Mouse (Mus musculus): ENCODE results near the gene Agap3. TPM values are rescaled to one million over a fixed set of nuclear protein-coding genes. Genes with fewer than 3 reads are reported as not detected.

Gene Agap3
- 10 to 100 TPM; 83.1 to 84.8 TPM for total RNA-seq (2021)

DNA sequence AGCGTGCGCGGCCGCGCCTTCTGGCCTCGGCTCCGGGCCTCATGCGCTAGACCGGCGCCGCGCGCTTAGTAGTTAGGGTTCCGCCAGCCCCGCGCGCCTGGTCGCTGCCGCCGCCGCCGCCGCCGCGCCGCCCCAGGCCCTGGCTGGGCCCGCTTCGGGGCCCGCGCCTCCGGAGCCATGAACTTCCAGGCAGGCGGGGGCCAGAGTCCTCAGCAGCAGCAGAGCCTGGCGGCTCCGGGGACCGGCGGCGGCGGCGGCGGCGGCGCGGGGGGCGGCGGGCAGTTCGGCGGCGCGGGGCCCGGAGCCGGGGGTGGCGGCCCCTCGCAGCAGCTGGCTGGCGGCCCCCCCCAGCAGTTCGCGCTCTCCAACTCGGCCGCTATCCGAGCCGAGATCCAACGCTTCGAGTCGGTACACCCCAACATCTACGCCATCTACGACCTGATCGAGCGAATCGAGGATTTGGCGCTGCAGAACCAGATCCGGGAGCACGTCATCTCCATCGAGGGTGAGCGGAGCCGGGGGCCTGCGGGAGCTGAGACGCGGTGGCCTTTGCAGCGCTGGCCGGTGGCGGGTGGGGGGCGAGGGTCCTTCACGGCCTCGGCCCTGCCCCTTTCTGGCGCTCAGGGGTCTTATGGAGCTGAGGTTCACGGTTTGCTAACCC, at the start of gene Agap3:
Gene Agap3 (plus strand): TSS at position 148 of the 661 bp plus-strand sequence.
- intact Hi-C loops (cut with DNase I), result loop anchor here (2.0 kb wide), 2 partner anchors 19 to 27 kb away; no protein-coding TSS in a partner anchor
- DNase-seq, result peak in 1 of 2 experiments; percentile 52

GRCm38 (mm10) chr5:24404594-24405360, 47.2 kb upstream of the Agap3 start:
- intact Hi-C loops (cut with DNase I), result no loop called here
- no peak for DNase-seq

GRCm38 (mm10) chr5:24405389-24405876, 46.5 kb upstream of the Agap3 start:
- intact Hi-C loops (cut with DNase I), result no loop called here
- DNase-seq, result no peak

DNA sequence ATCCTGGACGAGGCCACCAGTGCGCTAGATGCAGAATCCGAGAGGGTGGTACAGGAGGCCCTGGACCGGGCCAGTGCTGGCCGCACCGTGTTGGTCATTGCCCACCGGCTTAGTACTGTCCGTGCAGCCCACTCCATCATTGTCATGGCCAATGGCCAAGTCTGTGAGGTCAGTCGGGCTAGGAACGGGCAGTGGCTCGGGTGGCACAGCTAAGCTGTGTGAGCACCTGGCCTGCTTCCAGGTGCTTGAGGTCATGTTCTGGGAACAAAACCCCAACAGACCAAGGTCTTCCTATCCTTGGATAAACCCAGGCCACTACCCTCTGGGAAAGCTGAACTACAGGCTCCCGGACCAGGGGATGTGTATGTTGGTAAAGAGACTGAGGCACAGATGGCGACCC, 43.3 kb upstream of the Agap3 start:
- intact Hi-C loops (cut with DNase I), result no loop called here
- peak; percentile 51 to 52 for DNase-seq

DNA sequence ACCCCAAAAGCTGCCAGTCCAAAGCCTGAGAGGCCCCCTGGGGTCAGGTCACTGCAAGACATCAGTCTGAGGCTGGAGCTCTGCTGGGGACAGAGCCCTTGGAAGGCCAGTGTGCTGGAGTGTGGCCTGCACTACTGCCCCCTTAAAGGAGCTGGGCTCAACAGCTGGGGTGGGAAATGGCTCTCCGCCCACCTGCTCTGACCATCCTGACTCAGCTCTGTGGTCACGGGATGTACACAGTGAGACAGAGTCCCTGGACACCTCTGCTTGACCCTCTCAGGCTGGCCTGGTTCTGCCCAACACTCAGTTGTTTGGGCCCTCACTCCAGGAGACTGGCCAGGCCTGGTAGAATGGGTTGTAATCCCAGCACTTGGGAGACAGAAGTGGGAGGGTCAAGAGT, 42.5 kb upstream of the Agap3 start:
- DNase-seq, result no peak
- intact Hi-C loops (cut with DNase I), result no loop called here

- intact Hi-C loops (cut with DNase I), result no loop called here
- DNase-seq, result no peak
Observed at GRCm38 (mm10) chr5:24412063-24412462, 39.9 kb upstream of the Agap3 start.

DNA sequence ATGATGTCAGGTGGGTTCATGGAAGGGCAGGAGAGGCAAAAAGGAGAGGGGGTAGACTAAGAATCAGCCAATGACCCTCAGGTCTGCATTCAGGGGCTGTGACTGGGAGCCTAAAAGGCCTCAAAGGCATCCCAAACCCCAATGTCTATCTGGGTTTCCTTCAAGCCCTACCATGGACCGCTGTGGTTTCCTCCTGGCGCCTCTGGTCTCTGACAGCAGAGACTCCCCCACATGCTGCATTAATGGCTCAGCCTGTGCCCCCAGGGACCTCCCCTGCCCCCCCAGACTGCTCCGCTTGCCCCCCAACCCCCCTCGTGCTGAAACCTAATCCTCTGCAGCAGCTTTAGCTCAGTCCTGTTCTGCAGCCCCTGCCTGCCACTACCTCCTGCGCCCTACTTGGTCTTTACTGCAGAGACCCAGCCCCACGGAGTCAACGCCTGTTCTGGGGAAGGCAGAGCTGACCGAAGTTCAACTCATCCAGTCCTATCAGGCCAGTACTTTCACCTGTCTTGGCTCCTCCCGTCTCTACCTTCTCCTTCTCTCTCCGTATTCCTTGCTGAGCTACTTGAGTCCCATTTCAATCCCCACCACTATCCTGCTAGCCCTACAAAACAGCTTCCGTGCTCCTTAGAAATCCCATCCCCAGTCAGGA, 38.8 kb upstream of the Agap3 start, which contains the start of gene Asic3:
Gene Asic3 (plus strand): TSS at position 351 of the 652 bp plus-strand sequence.
- intact Hi-C loops (cut with DNase I), result no loop called here
- DNase-seq, result no peak

- intact Hi-C loops (cut with DNase I), result no loop called here
- DNase-seq, result no peak
Observed at GRCm38 (mm10) chr5:24413938-24414337, 38.0 kb upstream of the Agap3 start.

DNA sequence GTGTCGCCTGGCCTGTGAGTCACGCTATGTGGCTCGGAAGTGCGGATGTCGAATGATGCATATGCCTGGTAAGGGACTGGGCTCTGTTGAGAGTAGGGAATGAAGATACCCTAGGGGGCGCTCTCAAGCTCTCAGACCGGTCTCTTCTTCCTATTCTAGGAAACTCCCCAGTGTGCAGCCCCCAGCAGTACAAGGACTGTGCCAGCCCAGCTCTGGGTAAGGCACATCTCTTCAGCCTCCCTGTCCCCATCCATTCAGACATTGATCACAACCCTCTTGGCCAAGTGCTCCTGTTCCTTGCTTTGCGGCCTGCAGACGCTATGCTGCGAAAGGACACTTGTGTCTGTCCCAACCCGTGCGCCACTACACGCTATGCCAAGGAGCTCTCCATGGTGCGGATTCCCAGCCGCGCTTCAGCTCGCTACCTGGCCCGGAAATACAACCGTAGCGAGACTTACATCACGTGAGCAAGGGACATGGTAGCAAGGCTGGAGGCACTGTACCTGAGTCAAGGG, 35.7 kb upstream of the Agap3 start:
- intact Hi-C loops (cut with DNase I), result loop anchor here (2.0 kb wide), 1 partner anchor 55 kb away; no protein-coding TSS in a partner anchor

DNA sequence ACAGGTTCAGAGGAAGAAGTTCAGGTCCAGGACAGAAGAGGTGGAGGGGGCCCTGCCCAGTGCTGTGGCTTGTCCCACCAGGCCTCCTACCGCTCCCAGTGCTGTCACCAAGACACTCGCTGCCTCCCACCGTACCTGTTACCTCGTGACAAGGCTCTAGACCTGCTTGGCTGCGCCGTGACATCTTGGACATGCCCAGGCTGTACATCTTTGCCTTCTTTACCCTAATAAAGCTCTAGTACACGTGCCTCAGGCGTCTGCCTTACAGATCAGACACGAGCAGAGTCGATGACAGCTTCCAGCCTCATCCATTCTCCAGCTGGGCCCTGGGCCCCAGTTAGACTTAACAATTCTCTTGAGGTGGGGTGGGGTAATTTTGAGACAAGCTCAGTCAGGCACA, 34.4 kb upstream of the Agap3 start:
- no peak for DNase-seq
- intact Hi-C loops (cut with DNase I), result loop anchor here (2.0 kb wide), 1 partner anchor 53 kb away; no protein-coding TSS in a partner anchor

More for the DNA sequence above, 35.7 kb upstream of the Agap3 start:
- DNase-seq, result peak; percentile 76 to 84

GRCm38 (mm10) chr5:24420381-24420780, 31.6 kb upstream of the Agap3 start:
- DNase-seq, result no peak
- intact Hi-C loops (cut with DNase I), result no loop called here

DNA sequence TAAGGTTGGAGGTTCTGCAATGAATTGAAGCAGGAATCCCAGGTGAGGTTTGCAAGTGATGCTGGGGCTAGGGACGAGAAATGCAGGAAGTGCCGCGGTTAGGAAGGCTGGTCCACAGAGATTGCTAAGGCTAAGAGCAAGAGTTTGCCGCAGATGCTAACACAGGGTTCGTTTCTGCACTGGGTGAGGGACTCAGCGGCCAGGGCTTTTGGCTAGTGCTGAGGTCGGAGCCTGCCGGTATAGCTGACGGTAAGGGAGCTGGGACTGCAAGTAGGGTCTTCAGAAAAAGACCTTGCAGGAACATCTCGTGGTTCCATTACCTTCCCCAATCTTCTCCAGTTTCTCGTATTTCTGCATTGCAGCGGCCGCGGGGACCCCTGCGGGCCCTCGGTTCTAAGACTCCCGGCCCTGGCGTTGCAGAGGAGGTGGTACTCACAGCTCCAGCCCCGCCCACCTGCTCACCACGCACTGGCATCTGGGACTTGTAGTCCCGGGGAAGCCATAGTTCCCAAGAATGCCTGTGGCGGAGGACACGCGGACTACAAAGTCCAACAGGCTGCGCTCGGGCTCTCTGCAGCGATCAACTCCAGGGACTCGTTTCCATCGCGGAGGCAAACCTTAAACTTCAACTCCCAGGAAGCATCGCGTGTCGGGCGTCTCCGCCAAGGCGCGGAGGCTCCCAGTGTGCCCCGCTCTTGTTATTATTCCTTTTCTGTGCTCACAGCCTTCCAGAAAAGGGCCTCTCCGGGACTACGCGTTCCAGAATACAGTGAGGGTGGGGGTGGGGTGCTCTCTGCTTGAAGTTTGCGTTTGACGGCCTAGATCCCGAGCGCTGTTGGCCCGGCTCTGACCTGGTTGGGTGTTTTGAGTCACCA, 28.6 kb upstream of the Agap3 start, which contains the start of the genes Cdk5 and Slc4a2:
Gene Cdk5 (minus strand): TSS at position 402 of the 875 bp plus-strand sequence.
Gene Slc4a2 (plus strand): TSS at position 709 of the 875 bp plus-strand sequence.
- DNase-seq, result peak; percentile 99
- intact Hi-C loops (cut with DNase I), result loop anchor here (2.0 kb wide), 2 partner anchors 29 kb away; partner anchors contain the start of gene Agap3

DNA sequence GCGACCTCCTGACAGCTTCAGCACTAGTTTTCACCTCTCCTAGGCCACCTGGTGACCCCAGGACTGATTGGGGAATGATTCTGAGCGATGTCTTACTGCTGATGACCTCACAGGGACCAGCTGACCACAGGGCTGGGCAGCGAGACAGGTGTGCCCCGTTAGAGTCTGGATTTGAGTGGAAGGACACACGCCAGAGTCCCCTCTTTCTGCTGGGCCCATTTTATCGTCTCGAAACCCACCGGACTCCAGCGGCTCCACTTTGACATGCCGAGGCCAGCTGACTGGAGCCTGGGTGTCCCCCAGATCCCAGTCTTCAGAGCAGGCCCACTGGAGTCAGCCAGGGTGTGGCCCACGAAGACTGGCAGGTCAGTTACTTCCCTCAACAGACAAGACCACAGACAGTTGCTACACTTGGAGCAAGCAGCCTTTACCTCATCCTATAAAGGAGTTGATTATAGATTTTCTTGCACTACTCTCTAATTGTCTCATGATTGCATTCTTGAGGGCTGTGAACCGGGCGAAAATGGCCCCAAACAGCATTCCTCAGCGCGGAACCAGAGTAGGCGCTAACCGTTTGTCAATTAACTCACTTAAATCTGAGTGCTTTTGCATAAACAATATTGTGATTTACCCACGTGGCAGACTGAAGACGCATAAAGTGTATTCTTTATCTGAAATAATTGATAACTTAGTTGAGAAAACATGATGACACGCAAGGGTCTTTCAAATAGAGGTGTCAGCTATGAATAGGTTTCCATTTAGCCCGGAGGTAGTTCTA, 27.8 kb upstream of the Agap3 start:
- DNase-seq, result no peak
- intact Hi-C loops (cut with DNase I), result loop anchor here (2.0 kb wide), 1 partner anchor 29 kb away; the partner anchor contains the start of gene Agap3

DNA sequence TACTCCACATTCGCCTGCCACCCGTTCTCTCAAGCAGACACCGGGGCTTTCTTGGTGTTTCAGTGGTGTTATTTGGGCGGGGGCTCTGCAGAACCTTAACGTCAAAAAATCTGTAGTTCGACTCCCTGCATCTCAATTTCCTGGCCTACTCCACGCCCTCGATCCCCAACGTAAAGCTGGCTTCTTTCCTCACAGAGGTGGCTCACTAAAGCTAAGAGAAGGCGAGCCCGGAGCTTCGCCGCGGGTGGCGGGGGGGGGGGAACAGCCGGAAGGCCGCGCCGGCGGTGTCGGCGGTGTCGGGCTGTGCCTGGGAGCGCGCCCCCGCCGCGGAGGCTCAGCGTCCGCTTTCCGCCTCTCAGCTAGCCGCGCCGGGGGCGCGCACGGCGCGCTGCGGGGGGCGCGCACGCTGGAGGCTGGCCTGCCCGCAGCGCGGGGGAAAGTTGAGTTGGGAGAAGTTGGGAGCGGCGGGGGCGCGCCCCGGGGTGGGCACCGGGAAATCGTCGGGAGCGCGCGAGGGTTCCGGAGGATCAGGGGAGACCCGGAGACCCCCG, 27.0 kb upstream of the Agap3 start:
- intact Hi-C loops (cut with DNase I), result loop anchor here (2.0 kb wide), 1 partner anchor 28 kb away; the partner anchor contains the start of gene Agap3
- peak; percentile 89 to 90 for DNase-seq

DNA sequence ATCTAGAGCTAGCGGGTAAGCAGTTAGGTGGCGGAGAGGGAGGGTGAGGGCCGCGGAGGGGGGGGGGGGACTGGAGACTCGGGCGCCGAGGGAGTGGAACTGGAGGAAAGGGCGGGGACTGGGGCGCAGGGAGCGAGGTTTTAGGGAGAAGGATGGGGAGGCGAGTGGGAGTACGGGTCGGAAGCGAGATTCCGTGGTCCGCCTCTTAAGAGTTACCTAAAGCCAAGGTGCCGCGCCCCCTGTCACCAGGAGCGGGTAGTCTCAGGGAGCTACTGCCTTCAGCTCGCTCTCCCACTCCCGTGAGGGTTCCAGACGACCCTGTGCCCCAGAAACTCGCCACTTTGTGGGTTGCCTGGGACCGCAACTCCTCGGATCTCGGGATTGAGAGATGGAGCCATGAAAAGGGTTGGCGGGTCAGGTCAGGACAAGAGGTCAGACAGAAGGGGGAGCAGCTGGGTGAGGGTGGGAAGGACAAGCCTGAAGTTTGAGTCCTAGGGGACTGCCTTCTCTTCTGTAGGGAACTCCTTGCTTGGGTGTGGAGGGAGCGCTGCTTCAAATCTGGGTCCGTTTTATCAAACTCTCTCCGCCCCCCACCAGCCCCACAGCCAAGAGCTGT, 26.4 kb upstream of the Agap3 start:
- intact Hi-C loops (cut with DNase I), result loop anchor here (2.0 kb wide), 3 partner anchors 19 to 45 kb away; partner anchors contain the start of genes Agap3 and Fastk
- no peak for DNase-seq

DNA sequence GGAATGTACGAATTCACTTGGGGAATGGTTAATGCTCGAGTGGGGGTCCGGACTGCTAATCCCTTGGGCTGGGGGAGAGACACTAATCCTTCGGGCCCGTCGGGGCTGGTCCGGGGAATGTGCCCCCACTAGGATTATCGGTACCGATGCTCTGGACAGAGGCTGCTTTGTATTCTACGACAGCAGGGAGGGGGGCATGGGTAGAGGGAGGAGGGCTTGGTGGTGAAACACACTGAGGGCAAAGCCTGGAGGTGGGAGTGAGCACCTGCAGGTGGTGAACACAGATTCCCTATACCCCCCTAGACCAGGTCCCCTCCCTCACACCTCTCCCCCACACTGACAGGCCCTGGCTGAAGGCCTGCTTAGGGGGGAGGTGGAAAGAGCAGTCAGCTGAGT, 25.9 kb upstream of the Agap3 start:
- DNase-seq, result no peak
- intact Hi-C loops (cut with DNase I), result loop anchor here (2.0 kb wide), 2 partner anchors 19 to 45 kb away; partner anchors contain the start of gene Fastk

DNA sequence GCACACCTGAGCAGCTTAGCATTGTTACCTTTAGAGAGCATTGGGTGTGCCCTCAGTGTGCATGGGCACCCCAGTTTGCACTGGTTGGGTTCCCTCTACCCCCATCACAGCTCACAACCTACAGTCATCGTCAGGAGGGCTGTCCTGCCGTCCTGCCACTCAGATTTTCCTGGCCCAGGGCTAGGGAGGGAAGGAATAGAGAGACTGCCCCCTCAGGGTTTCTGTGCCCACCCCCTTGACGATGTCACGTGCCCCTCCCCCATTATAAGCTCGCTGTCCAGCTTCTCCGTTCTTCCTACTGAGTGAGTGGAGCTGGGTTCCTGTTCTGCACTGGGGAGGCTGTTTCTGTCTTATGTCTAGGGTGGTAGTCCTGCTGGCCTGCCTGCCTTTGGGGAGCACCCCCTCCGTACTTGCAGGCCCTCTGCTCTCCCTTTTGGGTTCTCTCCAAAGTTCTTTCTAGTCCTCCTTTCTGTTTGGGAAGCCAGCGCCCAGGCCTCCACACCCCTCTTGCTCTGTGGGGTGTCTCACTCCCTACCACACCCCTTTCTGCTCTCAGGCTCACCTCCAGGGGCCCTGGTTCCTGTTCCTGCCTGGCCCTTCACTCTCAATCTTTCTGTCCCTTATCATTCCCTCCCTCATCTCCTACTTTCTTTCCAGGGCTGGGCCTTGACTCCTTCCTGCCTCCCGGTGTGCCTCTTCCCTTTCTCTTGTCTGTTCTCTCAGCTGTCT, 25.3 kb upstream of the Agap3 start:
- no peak for DNase-seq
- intact Hi-C loops (cut with DNase I), result loop anchor here (2.0 kb wide), 2 partner anchors 18 to 44 kb away; partner anchors contain the start of gene Fastk
